Comparison of ENCODE assay signal across 7 mouse cellular contexts in genomic region chr17:33630171-33630895, GRCm38 (mm10). TPM values are rescaled to one million over a fixed set of nuclear protein-coding genes. Genes with fewer than 3 reads are reported as not detected.
DNase-seq lines count a peak whose midpoint lies in the region; ATAC-seq and TF ChIP-seq lines count a peak whose summit lies in the region.

No protein-coding gene starts in this region.

- peak overlapping the region; percentile 74 for H3K4me2 ChIP-seq in lung, embryonic 16.5 days (ENCODE audit: low read depth, low read length)
- H3K4me2 ChIP-seq in forebrain, postnatal 0 days (ENCODE audit: low read depth) = 0 out of 2 replicates have a peak overlapping the region, but pooled peaks have one; percentile 71
- peak overlapping the region; percentile 58 for H3K4me2 ChIP-seq in limb, embryonic 15.5 days
- H3K4me2 ChIP-seq in stomach, embryonic 15.5 days = peak overlapping the region; percentile 77

- H3K27ac ChIP-seq in lung, embryonic 16.5 days (ENCODE audit: low read length) = no peak overlapping the region
- H3K27ac ChIP-seq in forebrain, postnatal 0 days (ENCODE audit: low read depth, low read length) = no peak overlapping the region
- H3K27ac ChIP-seq in limb, embryonic 15.5 days = peak overlapping the region; percentile 27; the same call in 1 of the 2 replicates
- H3K27ac ChIP-seq in stomach, embryonic 15.5 days = no peak overlapping the region

- TF ChIP-seq CTCF in forebrain, postnatal 0 days (IDR thresholded peaks at IDR 0.05; ENCODE audit: low read depth) = no peak

- H3K4me1 ChIP-seq in lung, embryonic 16.5 days (replicated peaks; ENCODE audit: control insufficient read depth, insufficient read depth, low read length) = peaks cover 10% of the 10 kb centered on the region
- peaks cover 14% of the 10 kb centered on the region for H3K4me1 ChIP-seq in forebrain, postnatal 0 days (ENCODE audit: insufficient read depth)
- peaks cover 20% of the 10 kb centered on the region for H3K4me1 ChIP-seq in limb, embryonic 15.5 days
- peaks cover 15% of the 10 kb centered on the region for H3K4me1 ChIP-seq in stomach, embryonic 15.5 days

- H3K27me3 ChIP-seq in lung, embryonic 16.5 days (ENCODE audit: control insufficient read depth, insufficient read depth, low read depth, low read length) = no peaks in the 10 kb centered on the region
- H3K27me3 ChIP-seq in forebrain, postnatal 0 days (ENCODE audit: insufficient read depth, low read length) = no peaks in the 10 kb centered on the region
- H3K27me3 ChIP-seq in limb, embryonic 15.5 days = no peaks in the 10 kb centered on the region
- H3K27me3 ChIP-seq in stomach, embryonic 15.5 days (replicated peaks) = no peaks in the 10 kb centered on the region

- H3K4me3 ChIP-seq in lung, embryonic 16.5 days (ENCODE audit: low read length) = no peak overlapping the region
- no peak overlapping the region for H3K4me3 ChIP-seq in forebrain, postnatal 0 days (ENCODE audit: low read depth, low read length)
- H3K4me3 ChIP-seq in limb, embryonic 15.5 days = 0 out of 2 replicates have a peak overlapping the region, but pooled peaks have one; percentile 3
- peak overlapping the region; percentile 72; the same call in 1 of the 2 replicates for H3K4me3 ChIP-seq in stomach, embryonic 15.5 days (replicated peaks)

- H3K36me3 ChIP-seq in lung, embryonic 16.5 days (ENCODE audit: control insufficient read depth, insufficient read depth, low read length) = peaks cover 4% of the 10 kb centered on the region; the same call in 1 of the 2 replicates
- H3K36me3 ChIP-seq in forebrain, postnatal 0 days (ENCODE audit: insufficient read depth) = peaks cover 7% of the 10 kb centered on the region
- peaks cover 28% of the 10 kb centered on the region for H3K36me3 ChIP-seq in limb, embryonic 15.5 days
- peaks cover 15% of the 10 kb centered on the region; the same call in 1 of the 2 replicates for H3K36me3 ChIP-seq in stomach, embryonic 15.5 days

- H3K9ac ChIP-seq in lung, embryonic 16.5 days (ENCODE audit: low read length) = no peak overlapping the region
- no peak overlapping the region for H3K9ac ChIP-seq in forebrain, postnatal 0 days
- H3K9ac ChIP-seq in limb, embryonic 15.5 days = no peak overlapping the region
- H3K9ac ChIP-seq in stomach, embryonic 15.5 days = no peak overlapping the region

- no peaks in the 10 kb centered on the region for H3K9me3 ChIP-seq in lung, embryonic 16.5 days (ENCODE audit: control insufficient read depth, low read length)
- H3K9me3 ChIP-seq in forebrain, postnatal 0 days (ENCODE audit: low read length) = no peaks in the 10 kb centered on the region
- H3K9me3 ChIP-seq in limb, embryonic 15.5 days = no peaks in the 10 kb centered on the region
- no peaks in the 10 kb centered on the region for H3K9me3 ChIP-seq in stomach, embryonic 15.5 days

- DNase-seq in lung, postnatal 14 days = no peak
- no peak for DNase-seq in forebrain, postnatal 0 days
- DNase-seq in adrenal gland, adult 2 months = no peak
- DNase-seq in layer of hippocampus, postnatal 25 days (ENCODE audit: extremely low spot score in 1 of 2, low spot score in 1 of 2) = no peak

- no peak for ATAC-seq in lung, embryonic 16.5 days (ENCODE audit: low read depth)
- ATAC-seq in forebrain, postnatal 0 days = no peak
- ATAC-seq in limb, embryonic 15.5 days (ENCODE audit: insufficient number of reproducible peaks, low FRiP score, low TSS enrichment, low read depth) = no peak
- no peak for ATAC-seq in stomach, embryonic 15.5 days (ENCODE audit: insufficient read depth, low FRiP score, low read depth)

- WGBS in lung, embryonic 16.5 days = 81% methylated on average over 13 of the region's 13 CpGs
- WGBS in forebrain, postnatal 0 days = 85% methylated on average over 13 of the region's 13 CpGs
- WGBS in limb, embryonic 15.5 days = 67% methylated on average over 13 of the region's 13 CpGs
- 88% methylated on average over 13 of the region's 13 CpGs for WGBS in stomach, embryonic 15.5 days

RNA-seq across cellular contexts. Expression of gene Zfp414, which starts 1.4 kb away (rescaled TPM):
- 53.0 and 56.2 TPM in 2 replicates for polyA plus RNA-seq in lung, embryonic 16.5 days (2015; fragmentation: Nextera tagmentation; extraction: Ambion mirVana)
- total RNA-seq in forebrain, postnatal 0 days (2014; rRNA removed) = 31.2 and 58.8 TPM in 2 replicates
- polyA plus RNA-seq in forebrain, postnatal 0 days (2015; fragmentation: Nextera tagmentation; extraction: Ambion mirVana) = 71.8 and 72.0 TPM in 2 replicates
- polyA plus RNA-seq in limb, embryonic 15.5 days (2015; fragmentation: Nextera tagmentation; extraction: Ambion mirVana) = 40.5 and 42.4 TPM in 2 replicates
- polyA plus RNA-seq in stomach, embryonic 15.5 days (2015; fragmentation: Nextera tagmentation; extraction: Ambion mirVana) = 35.5 and 38.1 TPM in 2 replicates
- total RNA-seq in adrenal gland, adult 2 months (2021) = 10 to 100 TPM; 35.1 to 39.4 TPM
- 105 and 106 TPM in 2 replicates for polyA plus RNA-seq in adrenal gland, adult 2 months (2012; rRNA removed)
- 10 to 100 TPM; 42.8 to 52.2 TPM for total RNA-seq in layer of hippocampus, postnatal 25 days (2021)

RNA-seq across cellular contexts. Expression of gene Pram1, which starts 7.5 kb away (rescaled TPM):
- polyA plus RNA-seq in lung, embryonic 16.5 days (2015; fragmentation: Nextera tagmentation; extraction: Ambion mirVana) = 1.0 and 1.1 TPM in 2 replicates
- not detected in 2 replicates for total RNA-seq in forebrain, postnatal 0 days (2014; rRNA removed)
- polyA plus RNA-seq in forebrain, postnatal 0 days (2015; fragmentation: Nextera tagmentation; extraction: Ambion mirVana) = 0.14 and 0.30 TPM in 2 replicates
- polyA plus RNA-seq in limb, embryonic 15.5 days (2015; fragmentation: Nextera tagmentation; extraction: Ambion mirVana) = 0.27 and 0.34 TPM in 2 replicates
- 1.1 and 1.4 TPM in 2 replicates for polyA plus RNA-seq in stomach, embryonic 15.5 days (2015; fragmentation: Nextera tagmentation; extraction: Ambion mirVana)
- under 1 TPM; 0.49 to 0.97 TPM for total RNA-seq in adrenal gland, adult 2 months (2021)
- not detected in 2 replicates for polyA plus RNA-seq in adrenal gland, adult 2 months (2012; rRNA removed)
- under 1 TPM in 1 of 2 experiments, not detected in 1; 0.27 TPM for total RNA-seq in layer of hippocampus, postnatal 25 days (2021)

RNA-seq across cellular contexts. Expression of gene Hnrnpm, which starts 56.3 kb away (rescaled TPM):
- 315 and 351 TPM in 2 replicates for polyA plus RNA-seq in lung, embryonic 16.5 days (2015; fragmentation: Nextera tagmentation; extraction: Ambion mirVana)
- total RNA-seq in forebrain, postnatal 0 days (2014; rRNA removed) = 73.6 and 87.1 TPM in 2 replicates
- polyA plus RNA-seq in forebrain, postnatal 0 days (2015; fragmentation: Nextera tagmentation; extraction: Ambion mirVana) = 135 and 151 TPM in 2 replicates
- polyA plus RNA-seq in limb, embryonic 15.5 days (2015; fragmentation: Nextera tagmentation; extraction: Ambion mirVana) = 274 and 281 TPM in 2 replicates
- 248 and 307 TPM in 2 replicates for polyA plus RNA-seq in stomach, embryonic 15.5 days (2015; fragmentation: Nextera tagmentation; extraction: Ambion mirVana)
- total RNA-seq in adrenal gland, adult 2 months (2021) = 100 to 1,000 TPM; 142 to 166 TPM
- polyA plus RNA-seq in adrenal gland, adult 2 months (2012; rRNA removed) = 66.7 and 70.9 TPM in 2 replicates
- 100 to 1,000 TPM; 129 to 152 TPM for total RNA-seq in layer of hippocampus, postnatal 25 days (2021)

Comparison
In these comparisons a context has a peak if more than half of its experiments do, and no peak if none do; other contexts are left out.
1. H3K4me3 ChIP-seq: peak in limb, embryonic 15.5 days (single experiment) and stomach, embryonic 15.5 days (single experiment); none in lung, embryonic 16.5 days (single experiment) and forebrain, postnatal 0 days (single experiment).
2. Peak in every context shown above with its lines, with median percentiles within 50 percentile points of each other: H3K4me2 ChIP-seq.